Mouse (Mus musculus) hindbrain, postnatal 0 days (tissue): ENCODE results near the gene Mast4. TPM values are rescaled to one million over a fixed set of nuclear protein-coding genes. Genes with fewer than 3 reads are reported as not detected.
A peak's percentile ranks its signal among the peaks of the same experiment; 100 is the strongest.

Experiments used
- ATAC-seq: fragments of 200-750 bp; cut with Nextera tagmentation; 2 replicates; pipeline ENCODE4 v1.8.0; 2017; ENCODE audit warnings: mild to moderate bottlenecking, moderate TSS enrichment, moderate library complexity
- DNase-seq: peaks from one replicate; pipeline ENCODE4 v3.0.0-alpha.2; 2015; ENCODE audit warnings: low spot score
- H3K27ac ChIP-seq: fragments of 300-500 bp; sonication (generic); 2 replicates; pipeline ENCODE4 v1.5.1; 2014; ENCODE audit warnings: mild to moderate bottlenecking
- H3K27me3 ChIP-seq: fragments of 300-500 bp; sonication (generic); 2 replicates; pipeline ENCODE4 v1.6.1; 2014; ENCODE audit warnings: low read length, mixed read lengths; ENCODE audit not compliant: insufficient read depth
- H3K36me3 ChIP-seq: fragments of 300-500 bp; sonication (generic); 2 replicates; pipeline ENCODE4 v1.6.1; 2014; ENCODE audit warnings: low read length, mixed read lengths; ENCODE audit not compliant: insufficient read depth
- H3K4me1 ChIP-seq: fragments of 300-500 bp; sonication (generic); 2 replicates; pipeline ENCODE4 v1.6.1; 2014; ENCODE audit warnings: antibody characterized with exemption, low read length, mixed read lengths; ENCODE audit not compliant: insufficient read depth
- H3K4me2 ChIP-seq: fragments of 300-500 bp; sonication (generic); 2 replicates; pipeline ENCODE4 v1.6.1; 2014; ENCODE audit warnings: low read depth, mild to moderate bottlenecking, low read length, moderate library complexity, mixed read lengths
- H3K4me3 ChIP-seq: fragments of 300-500 bp; sonication (generic); 2 replicates; pipeline ENCODE4 v1.5.1; 2014; ENCODE audit warnings: low read length
- H3K9ac ChIP-seq: fragments of 300-500 bp; sonication (generic); replicated peaks from 2 replicates; pipeline ENCODE4 v1.6.1; 2014; ENCODE audit warnings: mild to moderate bottlenecking, low read length, moderate library complexity, mixed read lengths
- H3K9me3 ChIP-seq: fragments of 300-500 bp; sonication (generic); 2 replicates; pipeline ENCODE4 v1.6.1; 2016; ENCODE audit warnings: low read length, mixed read lengths
- CTCF ChIP-seq: IDR thresholded peaks from 2 replicates; pipeline ENCODE4 v1.5.1; 2016; ENCODE audit warnings: antibody characterized with exemption, control low read depth, low read depth
- WGBS: fragments of 180-500 bp; shearing (Covaris S2); extraction: QIAGEN DNeasy Blood & Tissue Kit; methylation state at CpG from one replicate; pipeline ENCODE4 v1.1.7; 2014; 5-methylcytosine and 5-hydroxymethylcytosine counted together
- polyA plus RNA-seq: library from polyadenylated mRNA; unstranded; fragments of >200 nt; fragmentation: Nextera tagmentation; extraction: Ambion mirVana; gene quantifications from 2 replicates; pipeline ENCODE4 v1.2.1, GENCODE M21; 2015
- total RNA-seq: library from RNA; depleted of rRNA; stranded (reverse); fragments of >200 nt; gene quantifications from 2 replicates; pipeline ENCODE4 v1.2.3, GENCODE M21; 2014

The Mast4 gene
- total and polyA plus RNA-seq, 2 experiments from 2014 or later = 23.5 to 31.7 TPM

DNA sequence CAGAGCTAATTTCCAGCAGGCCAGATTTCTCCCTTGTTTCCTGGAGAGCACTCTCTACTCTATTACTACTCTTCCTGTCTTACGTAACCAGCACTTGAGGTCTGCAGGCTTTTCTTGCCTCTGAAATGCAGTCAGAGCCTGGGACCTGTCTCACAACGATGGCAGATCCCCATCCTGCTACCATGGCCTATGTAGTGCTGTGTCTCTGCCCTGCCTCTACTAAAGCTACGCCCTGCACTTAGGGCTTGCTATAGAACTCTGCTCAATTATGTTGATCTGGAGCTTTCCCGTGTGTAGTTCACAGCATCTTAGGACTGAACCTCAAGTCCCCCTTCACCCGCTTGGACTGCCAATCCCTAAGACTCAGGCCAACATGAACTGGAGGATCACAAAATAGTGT is 150.7 kb downstream of the Mast4 start:
- ATAC-seq (no peak), DNase-seq (no peak)
- 89% methylated on average over 5 of the region's 5 CpGs for WGBS
- H3K27ac ChIP-seq = no peak overlapping the region
- no peak for TF ChIP-seq CTCF
- H3K27me3 ChIP-seq = no peaks in the 10 kb centered on the region
- H3K4me1 ChIP-seq = no peaks in the 10 kb centered on the region
- no peak overlapping the region for H3K4me2 ChIP-seq
- no peak overlapping the region for H3K4me3 ChIP-seq
- H3K9ac ChIP-seq = no peak overlapping the region
- H3K9me3 ChIP-seq = no peaks in the 10 kb centered on the region
- H3K36me3 ChIP-seq = no peaks in the 10 kb centered on the region

DNA sequence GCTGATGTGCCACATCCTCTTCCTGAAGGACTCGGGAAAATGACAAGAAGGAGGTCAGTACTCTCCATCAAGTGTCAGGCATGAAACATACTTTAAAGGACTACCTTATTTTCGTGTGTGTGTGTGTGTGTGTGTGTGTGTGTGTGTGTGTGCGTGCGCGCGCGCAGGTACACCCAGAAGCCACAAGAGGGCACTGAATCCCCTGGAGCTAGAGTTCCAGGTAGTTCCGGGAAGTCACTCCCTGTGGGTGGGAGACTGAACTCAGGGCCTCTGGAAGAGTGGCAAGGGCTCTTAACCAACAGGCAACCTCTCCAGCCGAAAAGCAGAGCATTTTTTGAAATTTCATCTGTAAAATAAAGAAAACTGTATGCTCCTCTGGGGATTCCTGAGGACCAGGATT is 152.5 kb downstream of the Mast4 start:
- no peak overlapping the region for H3K4me3 ChIP-seq
- H3K4me1 ChIP-seq = no peaks in the 10 kb centered on the region
- no peak; the same call in 1 of the 2 replicates for TF ChIP-seq CTCF
- WGBS = 95% methylated on average over 9 of the region's 9 CpGs
- H3K36me3 ChIP-seq = no peaks in the 10 kb centered on the region
- no peaks in the 10 kb centered on the region for H3K27me3 ChIP-seq
- no peak overlapping the region for H3K9ac ChIP-seq
- H3K4me2 ChIP-seq = no peak overlapping the region
- no peak for DNase-seq
- no peak overlapping the region for H3K27ac ChIP-seq
- H3K9me3 ChIP-seq = no peaks in the 10 kb centered on the region
- ATAC-seq = no peak

DNA sequence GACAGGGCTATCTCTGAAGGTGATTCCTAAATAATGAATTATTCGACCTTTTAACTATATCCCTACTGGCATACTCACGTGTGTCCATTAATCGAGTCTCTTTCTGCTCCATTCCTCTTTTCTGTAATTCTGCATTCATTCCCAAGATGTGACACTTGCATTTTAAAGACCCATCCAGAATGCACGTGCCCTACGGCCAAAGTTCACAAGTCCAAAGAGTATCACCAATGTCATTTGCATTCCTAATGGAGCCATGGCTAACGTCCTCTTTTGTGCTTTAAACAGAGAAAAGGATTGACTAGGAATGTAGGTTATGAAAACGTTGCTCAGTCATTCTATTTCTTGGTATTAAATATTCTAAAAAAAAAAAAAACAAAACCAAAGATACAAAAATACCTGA is 157.4 kb downstream of the Mast4 start:
- 44% methylated on average over 7 of the region's 7 CpGs for WGBS
- DNase-seq (no peak), ATAC-seq (no peak)
- Histone ChIP-seq H3K4me2 (no peak overlapping the region), H3K27me3 (no peaks in the 10 kb centered on the region), H3K27ac (no peak overlapping the region), H3K4me1 (no peaks in the 10 kb centered on the region), H3K4me3 (no peak overlapping the region), H3K9me3 (no peaks in the 10 kb centered on the region), H3K9ac (no peak overlapping the region), H3K36me3 (no peaks in the 10 kb centered on the region)
- no peak for TF ChIP-seq CTCF

DNA sequence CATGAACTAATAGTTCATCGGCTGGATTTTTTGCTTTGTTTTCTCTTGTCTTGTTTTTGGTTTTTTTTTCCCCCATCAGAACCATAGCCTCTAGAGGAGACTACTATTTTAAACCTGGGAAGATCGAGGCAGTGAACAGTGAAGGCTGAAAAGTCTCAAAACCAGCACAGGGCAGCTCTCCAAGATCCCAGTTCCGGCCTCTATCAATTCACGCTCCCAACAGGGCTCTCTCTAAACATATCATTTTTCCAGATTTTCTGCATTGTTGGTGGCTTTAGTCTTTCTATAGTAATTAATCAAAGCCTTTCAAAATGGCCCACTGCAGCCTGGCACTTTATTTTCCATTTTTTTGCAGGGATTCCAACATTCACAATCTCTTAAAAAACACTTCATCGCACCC is 159.9 kb downstream of the Mast4 start:
- no peak for DNase-seq
- Histone ChIP-seq H3K4me1 (no peaks in the 10 kb centered on the region), H3K4me3 (no peak overlapping the region), H3K4me2 (no peak overlapping the region), H3K9me3 (no peaks in the 10 kb centered on the region), H3K36me3 (no peaks in the 10 kb centered on the region), H3K9ac (no peak overlapping the region), H3K27me3 (no peaks in the 10 kb centered on the region), H3K27ac (no peak overlapping the region)
- 61% methylated on average over 5 of the region's 5 CpGs for WGBS
- ATAC-seq = no peak
- no peak for TF ChIP-seq CTCF

DNA sequence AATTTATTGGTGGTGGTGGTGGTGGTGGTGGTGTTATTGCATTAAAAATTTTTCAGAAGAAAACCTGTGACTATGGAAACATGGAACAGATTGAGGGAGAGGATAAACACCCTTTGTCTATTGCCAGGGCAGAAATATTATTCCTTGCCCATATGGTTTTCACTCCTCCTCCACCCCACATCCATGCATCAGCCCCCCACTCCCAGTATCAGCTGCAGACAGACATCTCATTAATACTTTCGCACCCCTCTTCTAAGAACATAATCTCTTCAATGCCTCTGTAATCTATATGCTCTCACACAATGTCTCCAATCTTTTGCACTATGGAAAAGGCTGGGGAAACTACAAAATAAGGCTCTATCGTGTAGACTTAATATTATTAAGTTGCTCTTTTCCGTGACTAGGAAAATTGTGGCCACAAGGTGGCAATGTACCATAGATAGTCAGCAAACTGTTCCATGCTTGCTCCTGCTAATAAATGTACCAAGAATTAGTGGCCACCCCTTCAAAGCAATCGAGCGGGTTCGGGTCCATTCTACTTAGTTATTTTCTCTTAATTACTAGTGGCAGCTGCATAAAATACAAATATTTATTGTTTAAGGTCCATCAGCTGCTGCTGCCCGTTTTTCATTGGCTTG is 160.6 kb downstream of the Mast4 start:
- WGBS = 24% methylated on average over 7 of the region's 7 CpGs
- DNase-seq (peak; percentile 92), ATAC-seq (peak; percentile 71)
- no peak overlapping the region for H3K9ac ChIP-seq
- no peaks in the 10 kb centered on the region for H3K4me1 ChIP-seq
- peak; percentile 81 for TF ChIP-seq CTCF
- H3K27ac ChIP-seq = no peak overlapping the region
- H3K4me2 ChIP-seq = peak overlapping the region; percentile 13; the same call in 1 of the 2 replicates
- no peaks in the 10 kb centered on the region for H3K27me3 ChIP-seq
- no peaks in the 10 kb centered on the region for H3K9me3 ChIP-seq
- no peak overlapping the region for H3K4me3 ChIP-seq
- H3K36me3 ChIP-seq = no peaks in the 10 kb centered on the region

DNA sequence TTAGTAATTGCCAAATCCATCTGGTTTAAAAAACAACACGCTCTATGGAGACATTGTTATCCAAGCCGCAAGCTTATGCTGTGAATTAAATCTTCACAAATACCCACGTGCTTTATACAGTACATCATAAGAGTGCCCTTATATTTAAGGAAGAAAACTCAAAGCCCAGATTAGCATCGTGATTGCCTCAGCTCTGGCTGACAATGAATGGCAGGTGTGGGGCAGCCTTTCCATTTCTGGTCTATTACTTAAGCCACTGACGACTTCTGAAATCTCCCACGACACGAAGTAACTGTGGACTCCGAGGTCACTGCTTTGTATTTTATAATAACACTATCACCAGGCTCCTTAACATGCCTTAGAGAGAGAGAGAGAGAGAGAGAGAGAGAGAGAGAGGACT is 182.4 kb downstream of the Mast4 start:
- 84% methylated on average over 8 of the region's 8 CpGs for WGBS
- ATAC-seq = no peak

GRCm38 (mm10) chr13:103151171-103151570 is 183.1 kb downstream of the Mast4 start:
- no peaks in the 10 kb centered on the region for H3K36me3 ChIP-seq
- H3K27ac ChIP-seq = no peak overlapping the region
- no peak for DNase-seq
- no peak overlapping the region for H3K9ac ChIP-seq
- H3K9me3 ChIP-seq = no peaks in the 10 kb centered on the region
- H3K4me3 ChIP-seq = no peak overlapping the region
- no peak for TF ChIP-seq CTCF
- H3K4me1 ChIP-seq = no peaks in the 10 kb centered on the region
- H3K4me2 ChIP-seq = no peak overlapping the region
- no peak for ATAC-seq
- WGBS = 36% methylated on average over 11 of the region's 11 CpGs
- no peaks in the 10 kb centered on the region for H3K27me3 ChIP-seq

More for the DNA sequence above, 182.4 kb downstream of the Mast4 start:
- H3K27ac ChIP-seq = no peak overlapping the region
- H3K9me3 ChIP-seq = no peaks in the 10 kb centered on the region
- no peak for TF ChIP-seq CTCF
- H3K4me3 ChIP-seq = no peak overlapping the region
- no peaks in the 10 kb centered on the region for H3K36me3 ChIP-seq
- H3K4me2 ChIP-seq = no peak overlapping the region
- no peak overlapping the region for H3K9ac ChIP-seq
- H3K4me1 ChIP-seq = no peaks in the 10 kb centered on the region
- DNase-seq = no peak
- H3K27me3 ChIP-seq = no peaks in the 10 kb centered on the region
